Mouse (Mus musculus) bone marrow, adult 2 months (tissue): ENCODE results near the gene Ascc2. TPM values are rescaled to one million over a fixed set of nuclear protein-coding genes. Genes with fewer than 3 reads are reported as not detected.

Source experiments
- H3K27ac ChIP-seq: fragments of 200-500 bp; 2 replicates; pipeline ENCODE4 v1.5.1; 2012; ENCODE audit warnings: low read depth, mild to moderate bottlenecking, control low read depth, inconsistent platforms, low read length; ENCODE audit not compliant: control insufficient read depth, poor library complexity, insufficient read depth
- H3K4me1 ChIP-seq: fragments of 200-500 bp; 2 replicates; pipeline ENCODE4 v1.6.1; 2011; ENCODE audit warnings: low read length; ENCODE audit not compliant: control insufficient read depth, insufficient read depth
- H3K4me3 ChIP-seq: fragments of 200-500 bp; replicated peaks from 2 replicates; pipeline ENCODE3; 2011; ENCODE audit warnings: mild to moderate bottlenecking, low read depth, low read length, control low read depth; ENCODE audit not compliant: control insufficient read depth
- CTCF ChIP-seq: fragments of 200-500 bp; IDR thresholded peaks from 2 replicates; pipeline ENCODE4 v1.5.1; 2011; ENCODE audit warnings: low read length, control low read depth; ENCODE audit not compliant: control insufficient read depth, insufficient read depth
- POLR2A ChIP-seq: fragments of 200-500 bp; IDR thresholded peaks from 2 replicates; pipeline ENCODE4 v1.6.1; 2011; ENCODE audit warnings: low read depth, mild to moderate bottlenecking, control low read depth, low read length, borderline replicate concordance; ENCODE audit not compliant: control insufficient read depth
- WGBS: fragments of 180-500 bp; shearing (Covaris S2); methylation state at CpG from one replicate; pipeline ENCODE4 v1.1.7; 2018; 5-methylcytosine and 5-hydroxymethylcytosine counted together
- polyA plus RNA-seq: library from polyadenylated mRNA; stranded (reverse); fragments of >200 nt; gene quantifications from 2 replicates; pipeline ENCODE4 v1.2.4, GENCODE M21; 2011; ENCODE audit warnings: low replicate concordance; ENCODE audit not compliant: missing spikeins, insufficient read depth, insufficient read length

The Ascc2 gene
- polyA plus RNA-seq, 1 experiment, result 18.1 TPM

GRCm38 (mm10) chr11:4714727-4715126 lies 77.2 kb downstream of the Ascc2 start:
- Histone ChIP-seq H3K4me1 (peaks cover 2% of the 10 kb centered on the region), H3K27ac (no peak overlapping the region), H3K4me3 (no peak overlapping the region)
- no peak for TF ChIP-seq CTCF
- no peak for TF ChIP-seq POLR2A
- 19% methylated on average over 4 of the region's 4 CpGs for WGBS

DNA sequence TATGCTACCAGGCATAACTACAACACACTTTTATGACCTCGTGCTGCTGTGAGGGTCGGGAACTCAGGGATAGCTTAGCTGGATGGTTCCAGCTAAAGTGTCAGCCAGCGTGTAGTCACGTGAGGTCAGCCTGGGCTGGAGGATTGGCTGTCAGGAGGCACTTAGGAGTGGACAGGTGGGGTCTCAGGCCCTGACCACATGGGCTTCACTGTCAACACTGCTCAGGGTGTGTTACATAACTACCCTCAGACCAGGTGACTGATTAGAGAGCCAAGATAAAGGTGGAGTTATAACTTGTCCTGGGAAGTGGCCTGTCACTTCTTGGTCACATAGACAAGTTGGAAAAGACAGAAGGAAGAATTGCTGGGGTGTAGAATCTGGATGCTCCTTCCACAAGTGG lies 78.0 kb downstream of the Ascc2 start:
- no peak overlapping the region for H3K27ac ChIP-seq
- TF ChIP-seq CTCF (no peak), POLR2A (no peak)
- H3K4me3 ChIP-seq, result no peak overlapping the region
- 88% methylated on average over 4 of the region's 4 CpGs for WGBS
- peaks cover 2% of the 10 kb centered on the region for H3K4me1 ChIP-seq

- WGBS, result 83% methylated on average over 5 of the region's 5 CpGs
- no peak for TF ChIP-seq CTCF
- no peak for TF ChIP-seq POLR2A
- no peak overlapping the region for H3K27ac ChIP-seq
These were observed 79.1 kb downstream of the Ascc2 start for GRCm38 (mm10) chr11:4716530-4717236.

DNA sequence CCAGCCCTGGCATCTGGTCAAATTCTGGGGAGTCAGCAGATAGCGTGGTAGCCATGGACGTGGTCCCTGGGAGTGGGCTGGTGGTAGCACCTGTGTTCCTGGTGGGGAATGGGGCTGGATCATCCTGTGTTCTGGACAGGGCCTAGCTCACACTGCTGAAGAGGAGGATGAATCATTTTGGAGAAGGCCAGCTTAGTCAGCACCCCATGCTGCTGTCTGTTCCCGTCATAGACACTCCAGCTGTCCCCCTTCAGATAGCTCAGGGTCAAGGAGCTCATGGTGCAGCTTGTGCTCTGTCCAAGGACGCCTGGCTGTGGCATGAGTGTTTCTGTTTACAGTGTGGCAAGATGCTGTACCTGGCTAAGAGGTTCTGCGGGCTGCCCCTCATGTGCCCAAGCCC lies 81.0 kb downstream of the Ascc2 start:
- TF ChIP-seq POLR2A (no peak), CTCF (no peak)
- Histone ChIP-seq H3K4me1 (peaks cover 2% of the 10 kb centered on the region), H3K27ac (no peak overlapping the region), H3K4me3 (no peak overlapping the region)
- 83% methylated on average over 5 of the region's 5 CpGs for WGBS

More at GRCm38 (mm10) chr11:4716530-4717236, 79.1 kb downstream of the Ascc2 start:
- Histone ChIP-seq H3K4me1 (peaks cover 2% of the 10 kb centered on the region), H3K4me3 (no peak overlapping the region)

- Histone ChIP-seq H3K4me3 (no peak overlapping the region), H3K27ac (no peak overlapping the region), H3K4me1 (no peaks in the 10 kb centered on the region)
- WGBS, result 86% methylated on average over 9 of the region's 9 CpGs
- no peak for TF ChIP-seq POLR2A
- no peak for TF ChIP-seq CTCF
These were observed 82.4 kb downstream of the Ascc2 start for GRCm38 (mm10) chr11:4719961-4720360.

GRCm38 (mm10) chr11:4720393-4720792 lies 82.8 kb downstream of the Ascc2 start:
- H3K4me1 ChIP-seq, result no peaks in the 10 kb centered on the region
- H3K4me3 ChIP-seq, result no peak overlapping the region
- WGBS, result 87% methylated on average over 11 of the region's 11 CpGs
- TF ChIP-seq POLR2A (no peak), CTCF (no peak)
- no peak overlapping the region for H3K27ac ChIP-seq

- 83% methylated on average over 7 of the region's 7 CpGs for WGBS
- Histone ChIP-seq H3K4me3 (no peak overlapping the region), H3K27ac (no peak overlapping the region), H3K4me1 (no peaks in the 10 kb centered on the region)
- TF ChIP-seq POLR2A (no peak), CTCF (no peak)
These were observed 83.5 kb downstream of the Ascc2 start for GRCm38 (mm10) chr11:4720900-4721580.

DNA sequence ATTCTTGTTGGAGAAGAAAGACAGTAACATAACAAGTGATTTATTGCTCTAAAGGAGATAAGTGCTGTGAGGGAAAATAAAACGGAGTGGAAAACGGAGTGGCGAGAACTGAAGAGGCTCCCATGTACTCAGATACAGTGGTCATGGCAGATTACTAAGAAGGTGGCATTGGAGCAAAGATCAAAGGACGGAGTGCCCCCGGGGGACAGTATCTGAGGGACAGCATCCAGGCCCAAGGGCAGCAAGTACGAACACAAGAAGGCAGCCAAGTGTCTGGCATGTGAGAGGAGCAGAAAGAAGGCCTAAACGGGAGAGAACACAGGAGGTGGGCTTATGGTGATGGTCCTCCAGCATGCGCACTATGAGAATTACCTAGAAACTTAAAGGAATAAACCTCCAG lies 84.2 kb downstream of the Ascc2 start:
- 92% methylated on average over 8 of the region's 8 CpGs for WGBS
- H3K27ac ChIP-seq, result no peak overlapping the region
- H3K4me3 ChIP-seq, result no peak overlapping the region
- TF ChIP-seq CTCF, result no peak
- no peak for TF ChIP-seq POLR2A
- H3K4me1 ChIP-seq, result no peaks in the 10 kb centered on the region
